Mouse (Mus musculus) E14TG2a.4 (cell line): ENCODE measurements at regions not wholly inside any gene's neighbourhood (a gene's known extent, or its start where the extent isn't known, plus 50 kb on each side); places are given as distances from the start of the nearest gene placed in this dataset.

ENCODE experiments used
- CTCF ChIP-seq: conservative IDR thresholded peaks from 2 replicates; pipeline ENCODE4 v1.5.1; 2014; ENCODE audit warnings: low read length
- NANOG ChIP-seq: IDR thresholded peaks from 2 replicates; pipeline ENCODE4 v1.6.1; 2014; ENCODE audit warnings: borderline replicate concordance, low read length, mixed read lengths
- POU5F1 ChIP-seq: IDR thresholded peaks from 2 replicates; pipeline ENCODE4 v1.6.1; 2014; ENCODE audit warnings: low read length, borderline replicate concordance

DNA sequence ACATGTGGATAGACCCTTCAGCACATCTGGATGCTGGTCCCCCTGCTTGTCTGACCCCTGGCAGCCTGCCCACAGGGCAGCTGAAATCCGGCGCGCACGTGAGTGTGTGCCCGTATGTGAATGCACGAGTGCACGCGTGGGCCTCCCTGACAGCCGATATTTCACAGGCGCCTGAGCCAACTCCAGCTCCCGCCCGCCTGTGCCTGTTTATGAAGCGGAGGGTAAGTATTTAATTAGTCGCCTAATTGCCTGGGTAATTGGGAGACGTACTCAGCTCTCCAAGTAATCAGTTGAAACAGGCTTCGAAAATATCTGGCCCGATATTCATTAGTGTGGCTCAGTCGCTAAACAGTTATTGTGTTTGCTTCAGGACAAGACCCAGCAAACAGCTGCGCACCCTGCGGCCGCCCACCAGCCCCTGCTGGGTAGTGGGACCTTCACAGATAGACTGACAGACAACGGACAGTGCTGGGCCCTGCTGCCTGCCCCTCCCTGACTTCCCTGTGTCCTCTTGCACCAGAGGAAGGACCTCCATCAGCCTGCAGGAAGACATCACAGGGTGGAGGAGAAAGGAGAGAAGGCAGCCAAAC is 82.7 kb downstream of the Uncx start:
- TF ChIP-seq CTCF (no peak), POU5F1 (no peak), NANOG (no peak)
